ENCODE assay signal across 20 mouse cellular contexts in the genomic region with DNA sequence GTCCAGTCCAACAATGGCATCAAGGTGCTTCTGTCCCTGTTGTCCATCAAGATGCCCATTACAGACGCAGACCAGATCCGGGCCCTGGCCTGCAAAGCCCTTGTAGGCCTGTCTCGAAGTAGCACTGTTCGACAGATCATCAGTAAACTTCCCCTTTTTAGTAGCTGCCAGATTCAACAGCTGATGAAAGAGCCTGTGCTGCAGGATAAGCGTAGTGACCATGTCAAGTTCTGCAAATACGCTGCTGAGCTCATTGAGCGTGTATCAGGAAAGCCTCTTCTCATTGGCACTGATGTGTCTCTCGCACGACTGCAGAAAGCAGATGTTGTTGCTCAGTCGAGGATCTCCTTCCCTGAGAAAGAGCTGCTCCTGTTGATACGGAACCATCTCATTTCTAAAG.
"Had no signal": no experiment of that assay in that cellular context is flagged by ENCODE, and none has a peak within 500 bp of the region (broad histone marks: within the 10 kb centered on the region; RNA-seq: fewer than 3 reads in every experiment).

No protein-coding gene starts in this region.

- ATAC-seq: liver, postnatal 0 days; lung, postnatal 0 days; midbrain, embryonic 13.5 days; midbrain, embryonic 16.5 days had no signal

- H3K9ac ChIP-seq: limb, embryonic 12.5 days; limb, embryonic 15.5 days; liver, embryonic 14.5 days; liver, postnatal 0 days; lung, embryonic 14.5 days; midbrain, embryonic 13.5 days; neural tube, embryonic 13.5 days had no signal

- H3K4me2 ChIP-seq: limb, embryonic 12.5 days; limb, embryonic 15.5 days; liver, embryonic 11.5 days; lung, embryonic 14.5 days; midbrain, embryonic 13.5 days; neural tube, embryonic 13.5 days had no signal

- H3K27ac ChIP-seq: limb, embryonic 12.5 days; limb, embryonic 15.5 days; liver, embryonic 14.5 days; midbrain, embryonic 10.5 days; midbrain, embryonic 13.5 days; neural tube, embryonic 13.5 days had no signal

- H3K4me1 ChIP-seq: limb, embryonic 12.5 days; limb, embryonic 15.5 days; midbrain, embryonic 10.5 days; midbrain, embryonic 13.5 days; neural tube, embryonic 13.5 days had no signal

- H3K4me3 ChIP-seq: limb, embryonic 12.5 days; limb, embryonic 15.5 days; midbrain, embryonic 10.5 days; midbrain, embryonic 13.5 days; myocyte; neural tube, embryonic 13.5 days had no signal

- H3K27me3 ChIP-seq: limb, embryonic 12.5 days; limb, embryonic 15.5 days; midbrain, embryonic 13.5 days; neural tube, embryonic 13.5 days had no signal

- H3K9me3 ChIP-seq: limb, embryonic 12.5 days; limb, embryonic 15.5 days; midbrain, embryonic 10.5 days; midbrain, embryonic 13.5 days; neural tube, embryonic 13.5 days had no signal

- DNase-seq: kidney, adult 9 months; kidney, postnatal 14 days; kidney, postnatal 4 days; left cerebral cortex, postnatal 4 days; liver, postnatal 0 days; lung, embryonic 14.5 days; lung, postnatal 36 days; retina, postnatal 1 day; thymus, adult 18-20 months; thymus, postnatal 36 days had no signal
